Mouse (Mus musculus) lung, embryonic 16.5 days (tissue): ENCODE data around the gene Gm14391. TPM values are rescaled to one million over a fixed set of nuclear protein-coding genes. Genes with fewer than 3 reads are reported as not detected.
"Not testable (repeated sequence)": the region's sequence is repeated elsewhere in the genome, so short reads cannot be mapped to it uniquely, and the experiment has no call there.

Experiments used
- ATAC-seq: fragments of 200-750 bp; cut with Nextera tagmentation; 2 replicates; pipeline ENCODE4 v1.8.0; 2017; ENCODE audit warnings: low read depth, mild to moderate bottlenecking, moderate library complexity
- H3K27ac ChIP-seq: fragments of 300-500 bp; sonication (generic); 2 replicates; pipeline ENCODE4 v1.5.1; 2014; ENCODE audit warnings: mild to moderate bottlenecking, control low read depth, low read length
- H3K27me3 ChIP-seq: fragments of 300-500 bp; sonication (generic); 2 replicates; pipeline ENCODE4 v1.6.1; 2014; ENCODE audit warnings: low read depth, low read length, mixed read lengths; ENCODE audit not compliant: control insufficient read depth, insufficient read depth
- H3K36me3 ChIP-seq: fragments of 300-500 bp; sonication (generic); 2 replicates; pipeline ENCODE4 v1.6.1; 2014; ENCODE audit warnings: low read length; ENCODE audit not compliant: control insufficient read depth, insufficient read depth
- H3K4me1 ChIP-seq: fragments of 300-500 bp; sonication (generic); replicated peaks from 2 replicates; pipeline ENCODE4 v1.6.1; 2014; ENCODE audit warnings: low read length, mixed read lengths; ENCODE audit not compliant: control insufficient read depth, insufficient read depth
- H3K4me2 ChIP-seq: fragments of 300-500 bp; sonication (generic); 2 replicates; pipeline ENCODE4 v1.6.1; 2014; ENCODE audit warnings: low read depth, low read length, control low read depth
- H3K4me3 ChIP-seq: fragments of 300-500 bp; sonication (generic); 2 replicates; pipeline ENCODE4 v1.5.1; 2014; ENCODE audit warnings: mild to moderate bottlenecking, low read length, control low read depth
- H3K9ac ChIP-seq: fragments of 300-500 bp; sonication (generic); 2 replicates; pipeline ENCODE4 v1.6.1; 2014; ENCODE audit warnings: low read length, control low read depth
- H3K9me3 ChIP-seq: fragments of 300-500 bp; sonication (generic); 2 replicates; pipeline ENCODE4 v1.6.1; 2016; ENCODE audit warnings: low read length; ENCODE audit not compliant: control insufficient read depth
- WGBS: fragments of 180-500 bp; shearing (Covaris S2); extraction: QIAGEN DNeasy Blood & Tissue Kit; methylation state at CpG from one replicate; pipeline ENCODE4 v1.1.7; 2014; 5-methylcytosine and 5-hydroxymethylcytosine counted together
- polyA plus RNA-seq: library from polyadenylated mRNA; unstranded; fragments of >200 nt; fragmentation: Nextera tagmentation; extraction: Ambion mirVana; gene quantifications from 2 replicates; pipeline ENCODE4 v1.2.1, GENCODE M21; 2015

Gm14391 gene
- 2.3 and 7.6 TPM in 2 replicates for polyA plus RNA-seq

DNA sequence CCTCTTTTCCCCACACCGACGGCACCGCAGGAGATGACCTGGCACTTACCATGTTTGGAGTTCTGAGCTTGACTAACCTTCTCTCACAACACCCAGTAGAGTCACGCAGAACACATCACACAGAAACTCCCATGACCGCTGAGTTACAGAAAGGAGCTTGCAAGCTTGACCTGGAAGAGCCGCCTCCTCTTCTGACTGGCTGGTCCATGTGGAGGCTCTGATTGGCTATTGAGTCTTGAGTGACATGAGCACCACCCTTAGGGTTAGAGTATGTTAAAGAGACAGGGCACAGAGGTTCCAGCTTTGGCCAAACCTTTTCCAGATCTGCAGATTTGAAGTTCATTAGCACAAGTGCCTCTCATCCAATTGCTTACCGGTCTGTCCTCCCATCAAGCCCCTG is at the start of gene Gm14391:
TSS of gene Gm14391 (minus strand) at position 186 of the 400 bp plus-strand sequence.
- not testable (repeated sequence) for H3K4me3 ChIP-seq, H3K4me2 ChIP-seq, H3K9me3 ChIP-seq, ATAC-seq, H3K9ac ChIP-seq, H3K27ac ChIP-seq, H3K4me1 ChIP-seq, H3K27me3 ChIP-seq, H3K36me3 ChIP-seq
- no CpG with 5 or more reads among the region's 7 CpGs for WGBS

DNA sequence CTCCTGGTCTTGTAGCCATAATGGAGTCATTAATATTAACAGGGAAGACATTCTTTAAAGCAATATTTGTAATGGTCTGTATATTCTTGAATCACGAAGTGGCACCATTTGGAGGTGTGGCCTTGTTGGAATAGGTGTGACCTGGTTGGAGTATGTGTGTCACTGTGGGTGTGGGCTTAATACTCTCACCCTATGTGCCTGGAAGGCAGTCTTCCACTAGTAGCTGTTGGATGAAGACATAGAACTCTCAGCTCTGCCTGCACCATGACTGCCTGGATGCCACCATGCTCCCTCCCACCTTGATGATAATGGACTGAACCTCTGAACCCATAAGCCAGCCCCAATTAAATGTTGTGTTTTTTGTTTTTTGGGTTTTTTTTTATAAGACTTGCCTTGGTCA is 27.7 kb downstream of the Gm14391 start:
- H3K9me3 ChIP-seq, H3K4me2 ChIP-seq, H3K4me3 ChIP-seq, ATAC-seq, H3K36me3 ChIP-seq, H3K27ac ChIP-seq, H3K4me1 ChIP-seq, H3K27me3 ChIP-seq, H3K9ac ChIP-seq: not testable (repeated sequence)
- 37% methylated on average over 1 of the region's 1 CpGs for WGBS

DNA sequence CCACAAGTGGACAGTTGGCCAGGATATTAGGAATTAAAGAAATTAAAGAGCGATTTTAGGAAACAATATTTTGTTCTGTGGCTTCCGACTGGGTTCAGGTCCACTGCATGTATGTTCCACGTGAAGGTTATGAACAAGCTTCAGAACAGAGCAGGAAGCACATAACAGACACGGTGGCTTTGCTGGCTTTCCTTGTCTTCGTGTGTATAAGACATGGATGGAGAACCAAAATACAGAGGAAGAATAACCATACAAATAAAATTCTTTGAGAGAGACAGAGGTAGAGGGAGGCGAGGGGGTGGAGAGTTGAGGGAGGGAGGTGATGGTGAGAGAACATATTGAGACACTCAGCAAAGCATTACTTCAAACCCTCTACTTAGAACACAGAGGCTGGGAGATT is 30.4 kb downstream of the Gm14391 start:
- H3K9me3 ChIP-seq, result no peaks in the 10 kb centered on the region
- 76% methylated on average over 6 of the region's 6 CpGs for WGBS
- no peak for ATAC-seq
- no peak overlapping the region for H3K9ac ChIP-seq
- H3K4me1 ChIP-seq, result no peaks in the 10 kb centered on the region
- H3K4me3 ChIP-seq, result no peak overlapping the region
- no peaks in the 10 kb centered on the region for H3K27me3 ChIP-seq
- no peak overlapping the region for H3K4me2 ChIP-seq
- H3K27ac ChIP-seq, result no peak overlapping the region
- H3K36me3 ChIP-seq, result no peaks in the 10 kb centered on the region

DNA sequence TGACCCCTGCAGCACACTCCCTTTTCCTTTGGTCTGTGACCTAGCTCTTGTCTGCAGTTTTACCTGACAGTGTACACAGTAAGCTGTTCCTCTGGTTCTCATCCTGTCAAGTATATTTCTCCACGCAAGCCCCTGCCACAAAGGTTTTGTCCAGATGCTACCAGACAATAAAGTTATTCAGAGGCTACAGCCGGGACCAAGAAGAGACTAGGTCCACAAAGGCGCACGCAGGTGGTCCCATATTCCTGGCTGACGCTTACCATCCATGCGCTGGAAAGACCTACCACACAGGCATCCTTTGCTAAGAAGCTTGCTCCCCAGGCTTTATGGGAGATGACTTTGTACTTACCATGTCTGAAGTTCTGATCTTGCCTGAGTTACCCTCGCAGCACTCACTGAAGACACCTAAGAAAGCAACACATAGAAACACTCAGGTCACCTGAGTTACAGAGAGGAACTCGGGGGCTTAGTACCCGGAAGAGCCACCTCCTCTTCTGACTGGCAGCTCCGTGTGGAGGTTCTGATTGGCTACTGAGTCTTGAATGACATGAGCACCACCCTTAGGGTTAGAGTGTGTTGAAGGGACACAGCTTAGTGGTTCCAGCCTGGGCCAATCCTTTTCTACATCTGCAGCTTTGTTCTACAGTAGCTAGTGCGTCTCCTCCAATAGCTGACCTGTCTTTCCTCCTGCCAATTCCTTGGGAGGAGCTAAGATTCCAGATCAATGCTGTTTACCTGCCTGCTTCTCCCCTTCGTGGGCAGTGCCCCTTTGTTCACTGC is 31.1 kb downstream of the Gm14391 start, which contains the start of gene Gm14443:
TSS of gene Gm14443 (minus strand) at position 471 of the 780 bp plus-strand sequence.
- not testable (repeated sequence) for H3K9me3 ChIP-seq, H3K27me3 ChIP-seq, H3K36me3 ChIP-seq, H3K9ac ChIP-seq, H3K4me1 ChIP-seq, ATAC-seq, H3K27ac ChIP-seq, H3K4me2 ChIP-seq, H3K4me3 ChIP-seq
- WGBS, result 63% methylated on average over 12 of the region's 12 CpGs

DNA sequence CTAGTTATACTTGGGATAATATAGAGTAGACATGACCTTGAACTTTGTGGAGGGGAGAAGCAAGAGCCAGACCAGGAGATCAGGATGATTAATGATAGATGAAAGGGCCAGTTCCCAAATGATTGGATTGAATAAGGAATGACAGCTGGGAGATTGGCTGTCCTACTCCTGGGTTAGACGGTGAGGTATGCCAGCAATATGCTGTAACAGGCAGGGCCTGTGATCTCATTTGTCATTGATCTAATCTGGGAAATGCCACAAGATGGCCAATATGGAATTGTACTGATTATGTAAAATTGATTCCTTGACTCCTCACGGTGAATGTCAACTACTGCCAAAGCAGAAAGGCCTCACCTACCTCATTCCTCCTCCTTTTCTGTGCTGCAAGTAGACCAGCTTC is 32.7 kb downstream of the Gm14391 start:
- H3K9ac ChIP-seq, H3K36me3 ChIP-seq, H3K27me3 ChIP-seq, H3K27ac ChIP-seq, H3K4me2 ChIP-seq, H3K4me3 ChIP-seq, H3K9me3 ChIP-seq, H3K4me1 ChIP-seq, ATAC-seq: not testable (repeated sequence)
- WGBS, result 83% methylated on average over 2 of the region's 2 CpGs

DNA sequence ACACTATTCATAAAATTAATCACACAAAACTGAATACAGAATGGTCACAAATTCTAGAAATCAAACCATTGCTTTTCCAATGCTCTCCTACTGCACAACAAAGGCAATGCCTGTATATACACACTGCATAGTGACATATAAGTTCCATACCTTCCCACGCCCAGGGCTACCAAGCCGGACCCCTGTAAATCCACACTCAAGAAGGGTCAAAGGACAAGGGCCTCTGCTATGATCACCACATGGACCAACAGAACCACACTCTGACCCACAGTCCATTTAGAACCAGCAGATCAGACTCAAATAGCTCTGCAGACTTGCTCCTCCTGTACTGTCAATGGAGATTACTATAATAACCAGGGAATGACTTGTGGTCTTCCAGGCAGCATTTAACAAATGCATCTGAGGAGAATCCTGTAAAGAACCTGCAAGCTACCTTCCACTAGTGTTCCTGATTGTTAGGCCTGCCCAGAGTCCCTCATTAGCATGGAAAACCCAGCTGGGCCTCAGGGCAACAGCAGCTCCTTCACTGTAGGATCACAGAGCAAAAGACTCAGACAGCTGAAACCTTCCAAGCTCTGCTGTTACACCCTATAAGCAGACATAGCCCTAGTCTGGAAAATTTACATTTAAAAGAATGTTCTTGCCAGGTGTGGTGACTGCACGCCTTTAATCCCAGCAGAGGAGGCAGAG is 33.7 kb downstream of the Gm14391 start:
- H3K4me2 ChIP-seq, ATAC-seq, H3K4me1 ChIP-seq, H3K27me3 ChIP-seq, H3K36me3 ChIP-seq, H3K9ac ChIP-seq, H3K27ac ChIP-seq, H3K9me3 ChIP-seq, H3K4me3 ChIP-seq: not testable (repeated sequence)
- WGBS, result 80% methylated on average over 3 of the region's 3 CpGs

DNA sequence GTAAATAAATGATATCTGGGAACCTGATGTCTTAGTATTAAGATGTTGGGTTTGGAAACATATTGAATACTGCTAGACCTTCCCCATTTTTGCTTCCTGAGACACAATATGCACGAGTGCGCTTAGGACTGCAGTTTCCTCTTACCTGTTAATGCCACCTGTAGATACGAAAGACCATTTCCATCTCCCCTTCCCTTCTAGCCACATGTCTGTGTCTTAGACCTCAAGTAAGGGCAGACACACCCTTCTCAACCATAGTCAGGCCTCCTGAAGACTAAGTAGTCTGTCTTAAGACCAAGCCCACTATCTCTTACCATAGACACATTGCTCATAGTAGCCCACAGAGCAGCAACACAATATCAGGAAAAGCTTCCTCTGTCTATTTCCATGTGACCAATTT is 34.6 kb downstream of the Gm14391 start:
- no peaks in the 10 kb centered on the region for H3K4me1 ChIP-seq
- ATAC-seq, result no peak
- no peaks in the 10 kb centered on the region for H3K9me3 ChIP-seq
- H3K27me3 ChIP-seq, result no peaks in the 10 kb centered on the region
- no peaks in the 10 kb centered on the region for H3K36me3 ChIP-seq
- H3K4me2 ChIP-seq, result no peak overlapping the region
- no peak overlapping the region for H3K27ac ChIP-seq
- 79% methylated on average over 3 of the region's 3 CpGs for WGBS
- no peak overlapping the region for H3K4me3 ChIP-seq
- H3K9ac ChIP-seq, result no peak overlapping the region

DNA sequence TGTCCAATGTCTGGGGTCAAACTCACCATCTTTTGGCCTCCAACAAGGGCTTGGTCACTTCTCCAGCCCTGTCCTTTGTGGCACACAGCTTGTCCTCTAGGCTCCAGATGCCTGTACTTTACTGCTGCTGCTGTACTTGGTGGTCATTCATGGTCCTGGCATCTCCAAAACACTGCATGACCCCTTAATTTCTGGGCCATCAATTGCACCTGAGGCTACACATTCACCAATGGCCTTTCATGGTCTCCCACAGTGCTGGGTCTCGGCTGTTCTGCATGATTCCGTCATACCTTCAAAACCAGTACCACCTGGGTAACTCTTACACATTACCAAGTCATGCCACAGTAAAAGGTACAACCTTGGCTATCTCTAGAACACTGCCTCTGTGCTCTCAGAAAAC is 39.8 kb downstream of the Gm14391 start:
- not testable (repeated sequence) for H3K9ac ChIP-seq, H3K4me1 ChIP-seq, H3K36me3 ChIP-seq, H3K4me3 ChIP-seq, H3K27ac ChIP-seq, H3K9me3 ChIP-seq, H3K27me3 ChIP-seq, H3K4me2 ChIP-seq, ATAC-seq
- 77% methylated on average over 2 of the region's 2 CpGs for WGBS

DNA sequence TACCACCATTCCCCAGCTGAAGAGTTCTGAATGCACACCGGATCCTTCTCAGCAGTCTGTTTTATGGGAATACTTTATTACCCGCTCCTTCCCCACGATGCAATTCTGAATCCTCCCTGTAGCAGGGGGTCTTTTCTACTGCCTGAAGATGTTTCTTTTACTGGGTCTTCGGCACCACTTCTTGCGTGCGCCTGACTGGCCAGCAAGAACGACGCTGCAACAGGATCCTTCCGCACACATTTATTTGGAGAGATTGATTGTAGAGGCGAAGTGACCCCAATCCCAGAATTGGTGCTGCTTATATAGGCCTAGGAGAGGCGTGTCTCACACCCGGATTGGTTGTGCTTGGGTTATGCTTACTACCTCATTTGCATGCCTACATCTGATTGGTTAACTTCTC is 41.6 kb downstream of the Gm14391 start:
- not testable (repeated sequence) for H3K4me3 ChIP-seq, H3K9ac ChIP-seq

More for the DNA sequence above, 41.6 kb downstream of the Gm14391 start:
- H3K36me3 ChIP-seq, H3K4me2 ChIP-seq, H3K27ac ChIP-seq, H3K4me1 ChIP-seq, H3K9me3 ChIP-seq, ATAC-seq, H3K27me3 ChIP-seq: not testable (repeated sequence)
- WGBS, result 89% methylated on average over 12 of the region's 12 CpGs
